Mouse (Mus musculus) forebrain, embryonic 11.5 days (tissue): Measurements from ENCODE around the gene Dnah5. TPM values are rescaled to one million over a fixed set of nuclear protein-coding genes. Genes with fewer than 3 reads are reported as not detected.

ENCODE experiments used
- ATAC-seq: fragments of 200-750 bp; cut with Nextera tagmentation; replicated peaks from 2 replicates; pipeline ENCODE4 v1.8.0; 2017; ENCODE audit warnings: moderate TSS enrichment; ENCODE audit not compliant: low FRiP score
- DNase-seq: peaks from one replicate; pipeline ENCODE4 v3.0.0-alpha.2; 2017; ENCODE audit warnings: low spot score
- H3K27ac ChIP-seq: fragments of 300-500 bp; sonication (generic); 2 replicates; pipeline ENCODE4 v1.5.1; 2014; ENCODE audit warnings: low read depth, low read length
- H3K27me3 ChIP-seq: fragments of 300-500 bp; sonication (generic); 2 replicates; pipeline ENCODE4 v1.6.1; 2014; ENCODE audit warnings: mild to moderate bottlenecking, low read length, mixed read lengths; ENCODE audit not compliant: control insufficient read depth, insufficient read depth
- H3K36me3 ChIP-seq: fragments of 300-500 bp; sonication (generic); 2 replicates; pipeline ENCODE4 v1.6.1; 2014; ENCODE audit warnings: mild to moderate bottlenecking, low read length, moderate library complexity, mixed read lengths; ENCODE audit not compliant: control insufficient read depth, insufficient read depth
- H3K4me1 ChIP-seq: fragments of 300-500 bp; sonication (generic); replicated peaks from 2 replicates; pipeline ENCODE4 v1.6.1; 2014; ENCODE audit warnings: low read length, mixed read lengths; ENCODE audit not compliant: control insufficient read depth, insufficient read depth
- H3K4me2 ChIP-seq: fragments of 300-500 bp; sonication (generic); 2 replicates; pipeline ENCODE4 v1.6.1; 2014; ENCODE audit warnings: low read depth, mild to moderate bottlenecking, low read length, moderate library complexity, mixed read lengths; ENCODE audit not compliant: severe bottlenecking
- H3K4me3 ChIP-seq: fragments of 300-500 bp; sonication (generic); 2 replicates; pipeline ENCODE4 v1.5.1; 2014; ENCODE audit warnings: low read depth, low read length
- H3K9ac ChIP-seq: fragments of 300-500 bp; sonication (generic); 2 replicates; pipeline ENCODE4 v1.6.1; 2014; ENCODE audit warnings: low read length
- H3K9me3 ChIP-seq: fragments of 300-500 bp; sonication (generic); 2 replicates; pipeline ENCODE4 v1.6.1; 2016; ENCODE audit warnings: low read length, mixed read lengths; ENCODE audit not compliant: control insufficient read depth
- WGBS: fragments of 180-500 bp; shearing (Covaris S2); extraction: QIAGEN DNeasy Blood & Tissue Kit; methylation state at CpG from one replicate; pipeline ENCODE4 v1.1.7; 2014; 5-methylcytosine and 5-hydroxymethylcytosine counted together
- polyA plus RNA-seq: library from polyadenylated mRNA; unstranded; fragments of >200 nt; fragmentation: Nextera tagmentation; extraction: Ambion mirVana; gene quantifications from 2 replicates; pipeline ENCODE4 v1.2.1, GENCODE M21; 2014

Gene Dnah5
- polyA plus RNA-seq, 1 experiment from 2014 or later = 0.08 TPM

DNA sequence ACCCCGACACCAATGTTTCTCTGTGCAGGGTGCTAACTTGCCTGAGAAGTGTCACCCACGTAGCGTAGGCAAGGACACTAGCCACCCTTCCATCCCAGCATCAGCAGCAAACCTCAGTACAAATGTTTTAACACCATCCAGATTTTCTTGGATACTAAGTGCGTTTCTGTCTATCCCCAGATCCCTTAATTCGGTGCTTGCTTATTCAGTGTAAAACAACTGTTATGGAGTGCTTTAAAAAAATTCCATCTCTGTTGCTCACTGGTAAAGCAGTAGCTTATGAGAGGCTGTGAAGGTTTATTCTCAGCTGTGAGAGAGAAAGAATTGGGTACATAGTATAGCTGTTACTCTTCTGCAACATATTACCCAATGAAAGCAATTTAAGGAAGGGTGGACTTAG is 9.5 kb downstream of the Dnah5 start:
- WGBS = 90% methylated on average over 5 of the region's 5 CpGs
- Histone ChIP-seq H3K27ac (no peak overlapping the region), H3K9me3 (no peaks in the 10 kb centered on the region), H3K4me2 (no peak overlapping the region), H3K36me3 (no peaks in the 10 kb centered on the region), H3K4me1 (0 out of 2 replicates have a peak, but pooled peaks cover 2% of the 10 kb centered on the region), H3K4me3 (no peak overlapping the region), H3K9ac (no peak overlapping the region), H3K27me3 (no peaks in the 10 kb centered on the region)
- DNase-seq (no peak), ATAC-seq (no peak)

DNA sequence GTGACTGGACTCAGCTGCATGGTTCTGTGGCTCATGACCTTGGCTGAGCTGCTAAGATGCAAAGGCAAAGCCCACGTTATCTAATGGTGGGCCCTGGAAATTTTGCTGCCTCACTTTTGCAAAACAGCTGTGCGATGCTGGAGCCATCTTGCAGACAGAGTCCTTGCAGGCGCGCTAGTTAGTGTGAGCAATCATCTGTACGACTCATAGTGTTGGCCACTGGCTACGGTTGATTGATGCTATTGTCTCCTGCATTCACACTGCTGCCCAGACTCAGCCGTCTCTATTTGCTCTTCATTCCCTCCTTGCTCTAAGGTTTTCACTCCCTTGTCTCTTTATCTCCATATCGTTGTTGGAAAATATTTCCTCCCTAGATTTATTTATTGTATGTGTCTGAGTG is 12.8 kb downstream of the Dnah5 start:
- no peaks in the 10 kb centered on the region for H3K9me3 ChIP-seq
- H3K27ac ChIP-seq = no peak overlapping the region
- H3K4me2 ChIP-seq = no peak overlapping the region
- no peak overlapping the region for H3K9ac ChIP-seq
- no peak overlapping the region for H3K4me3 ChIP-seq
- H3K4me1 ChIP-seq = 0 out of 2 replicates have a peak, but pooled peaks cover 2% of the 10 kb centered on the region
- ATAC-seq (no peak), DNase-seq (no peak)
- no peaks in the 10 kb centered on the region for H3K36me3 ChIP-seq
- WGBS = 52% methylated on average over 8 of the region's 8 CpGs
- no peaks in the 10 kb centered on the region for H3K27me3 ChIP-seq

DNA sequence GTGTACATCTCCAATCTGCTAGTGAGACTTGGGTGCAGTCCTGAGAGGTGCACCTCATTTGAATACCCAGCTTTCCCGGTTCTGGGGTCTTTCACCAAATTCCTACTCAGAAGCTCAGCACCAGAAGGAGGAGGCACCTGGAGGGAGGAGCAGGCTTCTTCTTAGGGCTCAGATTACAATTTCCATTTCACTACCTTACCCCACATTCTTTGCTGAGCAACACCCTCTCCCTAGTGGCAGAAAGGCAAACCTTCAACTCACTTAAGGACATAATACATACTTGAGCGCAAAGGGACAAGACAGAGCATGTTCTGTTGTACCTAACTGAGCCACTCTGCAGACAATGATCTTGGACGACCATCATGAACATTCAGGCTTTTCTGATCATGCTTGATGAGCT is 23.8 kb downstream of the Dnah5 start:
- Histone ChIP-seq H3K9me3 (no peaks in the 10 kb centered on the region), H3K4me2 (no peak overlapping the region), H3K4me1 (no peaks in the 10 kb centered on the region), H3K36me3 (no peaks in the 10 kb centered on the region), H3K27ac (no peak overlapping the region), H3K4me3 (no peak overlapping the region), H3K9ac (no peak overlapping the region), H3K27me3 (no peaks in the 10 kb centered on the region)
- 62% methylated on average over 3 of the region's 3 CpGs for WGBS
- DNase-seq (no peak), ATAC-seq (no peak)

DNA sequence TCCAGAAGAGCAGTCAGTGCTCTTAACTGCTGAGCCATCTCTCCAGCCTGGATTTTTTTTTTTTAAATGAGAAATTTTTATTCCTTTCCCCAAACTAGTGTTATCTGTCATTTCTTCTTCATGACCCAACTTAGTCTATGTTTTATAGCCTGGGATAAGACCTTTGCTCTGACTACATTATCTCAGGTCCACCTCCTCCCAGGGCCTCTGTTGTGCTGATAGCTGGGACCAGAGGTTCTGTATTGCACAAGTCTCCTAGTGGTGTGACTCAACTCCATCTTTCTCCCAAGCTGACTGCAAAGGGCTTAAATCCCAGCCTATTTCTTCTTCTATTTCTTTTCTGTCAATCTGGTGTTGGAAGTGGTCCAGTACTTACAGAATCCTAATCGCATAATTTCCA is 56.7 kb downstream of the Dnah5 start:
- Histone ChIP-seq H3K4me2 (no peak overlapping the region), H3K27ac (no peak overlapping the region), H3K9me3 (no peaks in the 10 kb centered on the region), H3K36me3 (no peaks in the 10 kb centered on the region), H3K9ac (no peak overlapping the region), H3K4me3 (no peak overlapping the region), H3K27me3 (no peaks in the 10 kb centered on the region), H3K4me1 (no peaks in the 10 kb centered on the region)
- no peak for ATAC-seq
- WGBS = 82% methylated on average over 1 of the region's 1 CpGs
- no peak for DNase-seq

DNA sequence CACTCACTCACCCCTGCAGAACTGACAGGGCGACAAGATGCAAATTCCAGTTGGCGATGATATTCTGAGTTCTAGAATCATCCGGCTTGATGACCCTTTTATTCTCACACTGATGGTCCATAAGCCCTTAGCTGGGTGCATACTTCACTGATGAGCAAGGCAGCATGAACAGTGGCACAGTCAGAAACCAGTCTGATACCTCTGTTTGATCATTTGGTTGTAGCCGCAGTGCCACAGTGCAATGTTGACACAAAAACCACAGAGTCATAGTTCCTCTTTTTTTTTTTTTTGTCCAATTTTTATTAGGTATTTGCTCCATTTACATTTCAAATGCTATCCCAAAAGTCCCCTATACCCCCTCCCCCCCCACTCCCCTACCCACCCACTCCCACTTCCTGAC is 95.9 kb downstream of the Dnah5 start:
- H3K4me3 ChIP-seq = no peak overlapping the region
- DNase-seq = no peak
- WGBS = 90% methylated on average over 4 of the region's 4 CpGs

DNA sequence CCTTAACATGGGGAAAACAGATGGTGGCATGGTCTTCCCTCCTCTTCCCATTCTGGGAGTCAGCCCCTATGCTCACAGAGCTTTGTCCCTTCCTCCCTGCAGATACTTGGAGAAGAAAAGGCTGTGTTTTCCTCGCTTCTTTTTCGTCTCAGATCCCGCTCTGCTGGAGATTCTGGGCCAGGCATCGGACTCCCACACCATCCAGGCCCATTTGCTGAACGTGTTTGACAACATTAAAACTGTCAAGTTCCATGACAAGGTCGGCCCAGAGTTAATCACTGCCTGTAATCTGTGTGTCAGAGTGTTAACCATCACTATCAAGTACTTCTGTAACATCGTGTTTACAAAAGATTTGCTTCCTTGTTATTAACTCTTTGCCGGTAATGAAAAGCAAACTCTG is 103.6 kb downstream of the Dnah5 start:
- WGBS = 76% methylated on average over 8 of the region's 8 CpGs
- H3K9ac ChIP-seq = no peak overlapping the region
- no peaks in the 10 kb centered on the region for H3K4me1 ChIP-seq
- no peak overlapping the region for H3K27ac ChIP-seq
- H3K36me3 ChIP-seq = no peaks in the 10 kb centered on the region
- H3K4me2 ChIP-seq = no peak overlapping the region
- ATAC-seq = no peak
- no peaks in the 10 kb centered on the region for H3K27me3 ChIP-seq
- H3K4me3 ChIP-seq = no peak overlapping the region
- H3K9me3 ChIP-seq = no peaks in the 10 kb centered on the region
- no peak for DNase-seq

More for the DNA sequence above, 95.9 kb downstream of the Dnah5 start:
- ATAC-seq = no peak
- no peak overlapping the region for H3K9ac ChIP-seq
- no peaks in the 10 kb centered on the region for H3K36me3 ChIP-seq
- no peak overlapping the region for H3K4me2 ChIP-seq
- no peaks in the 10 kb centered on the region for H3K27me3 ChIP-seq
- H3K4me1 ChIP-seq = no peaks in the 10 kb centered on the region
- no peaks in the 10 kb centered on the region for H3K9me3 ChIP-seq
- H3K27ac ChIP-seq = no peak overlapping the region

DNA sequence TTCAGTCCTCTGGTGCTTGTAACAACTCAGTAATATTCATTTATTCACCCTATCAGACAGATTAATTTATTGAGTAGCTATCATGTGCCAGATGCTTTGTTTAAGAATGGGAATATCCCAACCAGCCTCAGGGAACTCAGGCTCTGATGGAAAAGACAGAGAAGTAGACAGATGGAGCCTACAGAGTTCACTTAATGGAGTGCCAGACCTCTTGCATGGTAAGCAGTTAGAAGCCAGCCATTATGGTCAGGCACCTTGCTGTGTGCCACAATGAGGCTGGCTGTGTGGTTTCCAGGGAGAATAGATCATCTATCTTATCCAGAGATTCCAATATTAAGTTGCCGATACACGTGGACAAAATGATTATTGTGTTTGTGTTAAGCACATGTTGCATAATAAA is 104.3 kb downstream of the Dnah5 start:
- WGBS = 78% methylated on average over 2 of the region's 2 CpGs
- Histone ChIP-seq H3K36me3 (no peaks in the 10 kb centered on the region), H3K4me2 (no peak overlapping the region), H3K4me3 (no peak overlapping the region), H3K27ac (no peak overlapping the region), H3K4me1 (no peaks in the 10 kb centered on the region), H3K9ac (no peak overlapping the region), H3K27me3 (no peaks in the 10 kb centered on the region), H3K9me3 (no peaks in the 10 kb centered on the region)
- ATAC-seq = no peak
- no peak for DNase-seq

DNA sequence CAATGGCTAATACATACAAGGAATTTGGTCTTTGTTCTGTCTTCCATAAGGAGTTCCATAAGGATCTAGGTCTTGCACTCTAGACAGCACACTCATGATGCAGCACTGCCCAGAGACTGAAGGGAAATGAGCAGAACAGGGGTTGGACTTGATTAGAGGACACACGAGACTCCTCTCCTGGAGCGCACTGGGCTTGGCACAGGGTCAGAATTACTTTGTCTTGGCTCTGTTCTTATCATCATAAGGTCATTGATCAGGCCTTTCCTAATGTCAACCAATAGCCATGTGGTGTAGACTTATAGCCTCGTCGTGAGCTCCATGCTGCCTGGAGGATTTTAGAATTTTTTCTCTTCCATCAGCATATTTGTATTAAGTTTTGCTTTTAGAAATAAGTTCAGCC is 107.0 kb downstream of the Dnah5 start:
- Histone ChIP-seq H3K9me3 (no peaks in the 10 kb centered on the region), H3K4me1 (no peaks in the 10 kb centered on the region), H3K36me3 (no peaks in the 10 kb centered on the region), H3K4me3 (no peak overlapping the region), H3K27ac (no peak overlapping the region), H3K4me2 (no peak overlapping the region), H3K27me3 (no peaks in the 10 kb centered on the region), H3K9ac (no peak overlapping the region)
- 87% methylated on average over 4 of the region's 4 CpGs for WGBS
- DNase-seq (no peak), ATAC-seq (no peak)

DNA sequence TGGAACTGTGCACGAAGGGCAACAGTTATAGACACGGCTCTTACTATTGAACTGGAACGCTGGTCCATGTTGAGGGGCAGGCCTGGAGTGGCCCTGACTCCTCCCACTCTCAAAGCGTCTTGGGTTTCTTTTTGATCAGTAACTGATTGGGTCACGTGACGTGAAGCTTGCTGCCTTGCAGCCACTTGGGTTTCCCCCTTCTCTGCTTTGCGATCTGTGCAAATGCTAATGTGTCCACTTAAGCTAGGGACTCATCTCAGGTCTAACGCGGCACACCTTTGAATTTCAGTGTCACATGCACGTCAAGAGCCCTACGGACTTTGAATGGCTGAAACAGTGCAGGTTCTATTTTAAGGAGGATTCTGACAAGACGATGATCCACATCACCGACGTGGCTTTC is 109.9 kb downstream of the Dnah5 start:
- H3K27me3 ChIP-seq = no peaks in the 10 kb centered on the region
- no peak overlapping the region for H3K4me3 ChIP-seq
- H3K4me1 ChIP-seq = no peaks in the 10 kb centered on the region
- no peak overlapping the region for H3K4me2 ChIP-seq
- H3K9ac ChIP-seq = no peak overlapping the region
- H3K36me3 ChIP-seq = no peaks in the 10 kb centered on the region
- no peak overlapping the region for H3K27ac ChIP-seq
- no peaks in the 10 kb centered on the region for H3K9me3 ChIP-seq
- ATAC-seq = no peak
- 79% methylated on average over 14 of the region's 14 CpGs for WGBS
- no peak for DNase-seq
